Mouse (Mus musculus): Measurements from ENCODE around the gene Pigl.

GRCm38 (mm10) chr11:62558152-62558551 lies 99.9 kb downstream of the Pigl start:
- TF ChIP-seq CTCF (IDR thresholded peaks at IDR 0.05; ENCODE audit: borderline replicate concordance, insufficient read depth, low read depth, low read length) (no peak), POLR2A (IDR thresholded peaks at IDR 0.05; ENCODE audit: borderline replicate concordance, insufficient read depth, low read length) (no peak)

Data from cerebellum, adult 2 months (tissue).